Mouse (Mus musculus) heart, postnatal 4 days (tissue): ENCODE results near the gene Il20. TPM values are rescaled to one million over a fixed set of nuclear protein-coding genes. Genes with fewer than 3 reads are reported as not detected.

Source experiments
- DNase-seq: peaks from one replicate; pipeline ENCODE4 v3.0.0; 2021
- total RNA-seq, 2 experiments: library from RNA; stranded (reverse); gene quantifications; 2 replicates each; pipeline ENCODE4 v1.2.3; 2021

Il20 gene
- total RNA-seq, 2 experiments from 2014 or later, result not detected

GRCm38 (mm10) chr1:130864741-130865140 is 46.5 kb downstream of the Il20 start:
- DNase-seq, result no peak

DNA sequence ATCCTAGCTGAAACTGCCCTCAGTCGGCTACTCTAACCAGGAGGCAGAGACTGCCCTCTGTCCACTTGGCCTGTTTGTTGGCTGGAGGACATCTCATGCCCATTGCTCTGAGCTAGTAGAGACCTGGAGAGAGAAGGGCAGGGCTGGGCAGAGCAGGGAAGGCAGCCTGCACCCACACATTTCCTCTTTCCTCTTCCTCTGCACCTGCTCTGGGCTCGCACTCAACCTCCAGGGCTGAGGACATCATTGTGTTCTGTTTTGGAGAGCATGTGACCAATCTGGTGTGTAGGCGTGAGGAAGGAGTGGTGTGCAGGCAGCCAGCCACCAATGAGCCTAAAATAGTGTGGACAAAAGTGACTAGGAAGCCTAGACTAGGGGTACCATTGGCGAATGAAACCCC is 47.0 kb downstream of the Il20 start:
- DNase-seq, result no peak

- DNase-seq, result no peak
Measured at GRCm38 (mm10) chr1:130857456-130857855, 53.8 kb downstream of the Il20 start.

Other genes starting within 250 kb of the Il20 start
- gene C4bp, start 249.8 kb downstream of the Il20 start, total RNA-seq, result not detected
- not detected for gene Gm29427, start 195.7 kb downstream of the Il20 start, total RNA-seq
- 1 to 10 TPM; 6.4 to 6.5 TPM for gene Yod1, start 194.1 kb downstream of the Il20 start, total RNA-seq
- gene Pfkfb2, start 182.2 kb downstream of the Il20 start, total RNA-seq, result 10 to 100 TPM; 25.6 to 26.0 TPM
- gene AA986860, start 179.5 kb downstream of the Il20 start, total RNA-seq, result under 1 TPM; 0.79 to 0.97 TPM
- under 1 TPM; 0.38 to 0.76 TPM for gene Fcamr, start 110.5 kb downstream of the Il20 start, total RNA-seq
- not detected for gene Pigr, start 84.8 kb downstream of the Il20 start, total RNA-seq
- 1 to 10 TPM in 1 of 2 experiments, under 1 TPM in 1; 0.63 to 1.2 TPM for gene Fcmr, start 45.8 kb downstream of the Il20 start, total RNA-seq
- not detected for gene Il24, start 24.0 kb downstream of the Il20 start, total RNA-seq
- not detected for gene Il19, start 28.7 kb upstream of the Il20 start, total RNA-seq
- not detected for gene Il10, start 108.4 kb upstream of the Il20 start, total RNA-seq
- gene Mapkapk2, start 186.4 kb upstream of the Il20 start, total RNA-seq, result 100 to 1,000 TPM; 206 to 226 TPM
- gene Dyrk3, start 226.9 kb upstream of the Il20 start, total RNA-seq, result 1 to 10 TPM; 1.2 to 1.7 TPM
- gene Eif2d, start 241.7 kb upstream of the Il20 start, total RNA-seq, result 10 to 100 TPM; 36.7 to 37.1 TPM